Mouse (Mus musculus): ENCODE results near the gene Ggnbp2. TPM values are rescaled to one million over a fixed set of nuclear protein-coding genes. Genes with fewer than 3 reads are reported as not detected.
"Not testable (repeated sequence)": the region's sequence is repeated elsewhere in the genome, so short reads cannot be mapped to it uniquely, and the experiment has no call there.

Ggnbp2 gene
- polyA plus RNA-seq, 1 experiment from 2014 or later: 55.7 TPM

DNA sequence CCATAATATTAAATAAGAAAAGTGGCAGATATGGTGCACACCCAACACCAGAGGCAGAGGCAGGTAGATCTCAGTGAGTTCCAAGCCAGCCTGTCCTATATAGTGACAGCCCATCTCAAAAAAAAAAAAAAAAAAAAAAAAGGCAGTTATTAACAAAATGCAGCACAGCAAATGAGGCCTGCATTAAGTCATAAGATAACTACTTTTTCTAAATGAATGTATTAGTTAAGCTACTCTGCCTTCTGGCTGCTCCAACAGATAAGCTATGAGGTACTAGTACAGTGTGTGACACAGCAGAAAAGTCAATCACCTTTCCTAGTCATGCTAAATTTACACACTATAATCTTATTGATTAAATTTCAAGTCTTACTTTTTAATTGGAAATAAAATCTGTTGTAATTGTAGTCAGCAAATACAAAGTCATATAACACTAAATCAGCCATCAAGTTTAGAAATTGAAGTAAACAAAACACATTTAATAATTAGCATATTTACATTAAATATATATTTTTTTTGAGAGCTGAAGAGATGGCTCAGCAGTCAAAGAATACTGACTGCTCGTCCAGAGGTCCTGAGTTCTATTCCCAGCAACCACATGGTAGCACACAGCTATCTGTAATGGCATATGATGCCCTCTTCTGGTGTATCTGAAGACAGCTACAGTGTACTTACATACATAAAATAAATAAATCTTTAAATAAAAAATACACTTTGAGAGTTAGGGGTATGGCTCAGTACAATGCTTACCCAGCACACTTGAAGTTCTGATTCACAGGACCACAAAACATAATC, 2.6 kb upstream of the Ggnbp2 start:
- Histone ChIP-seq H3K27ac (replicated peaks) (no peak overlapping the region), H3K27me3 (ENCODE audit: low read depth, poor library complexity, severe bottlenecking) (no peaks in the 10 kb centered on the region), H3K4me1 (peaks cover 23% of the 10 kb centered on the region), H3K36me3 (peaks cover 22% of the 10 kb centered on the region), H3K4me3 (no peak overlapping the region), H3K9me3 (replicated peaks) (no peaks in the 10 kb centered on the region)
- DNase-seq (ENCODE audit: low spot score): no peak
- 76% methylated on average over 1 of the region's 1 CpGs for WGBS

- Histone ChIP-seq H3K4me1 (peaks cover 39% of the 10 kb centered on the region), H3K27me3 (ENCODE audit: low read depth, poor library complexity, severe bottlenecking) (no peaks in the 10 kb centered on the region), H3K9me3 (replicated peaks) (no peaks in the 10 kb centered on the region), H3K4me3 (peak overlapping the region; percentile 98), H3K36me3 (peaks cover 6% of the 10 kb centered on the region), H3K27ac (replicated peaks) (peak overlapping the region; percentile 98)
- no peak for DNase-seq (ENCODE audit: low spot score)
- WGBS: 86% methylated on average over 4 of the region's 4 CpGs
These were observed 992 bp upstream of the Ggnbp2 start for GRCm38 (mm10) chr11:84871548-84872069.

- H3K4me1 ChIP-seq: peaks cover 40% of the 10 kb centered on the region
- H3K27ac ChIP-seq (replicated peaks): peak overlapping the region; percentile 98
- H3K9me3 ChIP-seq (replicated peaks): no peaks in the 10 kb centered on the region
- WGBS: 1% methylated on average over 10 of the region's 10 CpGs
- H3K27me3 ChIP-seq (ENCODE audit: low read depth, poor library complexity, severe bottlenecking): no peaks in the 10 kb centered on the region
- H3K4me3 ChIP-seq: peak overlapping the region; percentile 98
- no peak for DNase-seq (ENCODE audit: low spot score)
- peaks cover under 1% of the 10 kb centered on the region; the same call in 1 of the 2 replicates for H3K36me3 ChIP-seq
These were observed 429 bp upstream of the Ggnbp2 start for GRCm38 (mm10) chr11:84871046-84871445.

DNA sequence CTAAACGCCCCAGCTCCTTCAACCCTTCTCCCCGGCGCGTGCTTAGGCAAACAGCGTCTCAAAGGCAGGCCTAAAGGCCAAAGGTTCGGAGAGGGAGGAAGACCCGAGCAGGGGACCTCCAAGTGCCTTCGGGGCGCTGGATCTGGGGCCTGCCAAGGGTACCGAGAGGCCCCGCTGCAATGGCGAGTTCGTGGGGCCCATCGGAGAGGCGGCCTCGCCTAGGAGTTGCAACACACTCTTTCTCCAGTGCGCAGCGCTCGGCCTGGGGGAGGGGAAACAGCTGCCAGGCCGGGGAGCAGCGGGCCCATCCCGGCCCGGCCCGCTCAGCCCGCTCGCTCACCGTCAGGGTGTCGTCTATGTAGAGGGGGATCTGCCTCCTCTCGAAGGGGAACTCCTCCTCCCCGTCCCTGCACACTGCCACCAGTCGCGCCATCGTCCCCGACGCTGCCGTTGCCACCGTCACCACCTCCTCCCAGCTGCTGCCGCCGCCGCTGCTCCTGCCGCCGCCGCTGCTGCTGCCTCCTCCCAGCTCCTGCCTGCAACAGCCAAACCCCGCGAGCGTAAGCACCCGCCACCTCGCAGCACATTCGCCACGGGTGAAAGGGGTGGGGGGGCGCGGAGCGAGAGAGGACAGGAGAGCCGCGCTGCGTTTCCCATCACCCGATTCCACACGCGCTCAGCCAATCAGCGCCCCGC, 932 bp downstream of the Ggnbp2 start:
- Histone ChIP-seq H3K36me3 (peaks cover 4% of the 10 kb centered on the region; the same call in 1 of the 2 replicates), H3K4me3 (peak overlapping the region; percentile 98), H3K4me1 (peaks cover 40% of the 10 kb centered on the region), H3K27ac (replicated peaks) (peak overlapping the region; percentile 98), H3K9me3 (replicated peaks) (no peaks in the 10 kb centered on the region), H3K27me3 (ENCODE audit: low read depth, poor library complexity, severe bottlenecking) (no peaks in the 10 kb centered on the region)
- peak; percentile 98 for DNase-seq (ENCODE audit: low spot score)
- under 1% methylated on average over 59 of the region's 61 CpGs for WGBS

DNA sequence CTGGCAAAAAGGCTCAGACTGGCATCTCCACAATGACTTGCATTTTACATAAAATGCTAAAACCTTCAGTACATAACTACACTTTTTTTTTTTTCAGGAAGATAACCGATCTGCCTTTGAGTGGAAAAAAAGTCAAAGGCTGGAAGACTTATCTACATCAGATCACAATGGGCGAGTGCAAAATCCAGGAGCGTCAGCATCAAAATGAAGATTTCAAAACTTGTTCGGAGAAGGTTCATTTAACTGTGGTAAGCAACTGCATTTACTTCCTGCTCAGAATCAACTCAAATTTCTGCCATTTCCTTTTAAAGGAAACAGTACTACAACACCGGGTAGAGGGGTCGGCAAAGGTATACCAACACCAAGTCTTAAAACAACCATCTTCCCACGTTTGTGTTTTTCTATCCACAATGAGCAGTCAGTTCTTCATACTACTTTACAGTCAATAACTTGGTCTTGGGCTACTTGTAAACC, 1.8 kb downstream of the Ggnbp2 start:
- Histone ChIP-seq H3K4me1 (peaks cover 40% of the 10 kb centered on the region), H3K9me3 (replicated peaks) (no peaks in the 10 kb centered on the region), H3K4me3 (peak overlapping the region; percentile 98), H3K27me3 (ENCODE audit: low read depth, poor library complexity, severe bottlenecking) (no peaks in the 10 kb centered on the region), H3K27ac (replicated peaks) (peak overlapping the region; percentile 98), H3K36me3 (peaks cover 4% of the 10 kb centered on the region; the same call in 1 of the 2 replicates)
- 19% methylated on average over 7 of the region's 7 CpGs for WGBS
- DNase-seq (ENCODE audit: low spot score): no peak

DNA sequence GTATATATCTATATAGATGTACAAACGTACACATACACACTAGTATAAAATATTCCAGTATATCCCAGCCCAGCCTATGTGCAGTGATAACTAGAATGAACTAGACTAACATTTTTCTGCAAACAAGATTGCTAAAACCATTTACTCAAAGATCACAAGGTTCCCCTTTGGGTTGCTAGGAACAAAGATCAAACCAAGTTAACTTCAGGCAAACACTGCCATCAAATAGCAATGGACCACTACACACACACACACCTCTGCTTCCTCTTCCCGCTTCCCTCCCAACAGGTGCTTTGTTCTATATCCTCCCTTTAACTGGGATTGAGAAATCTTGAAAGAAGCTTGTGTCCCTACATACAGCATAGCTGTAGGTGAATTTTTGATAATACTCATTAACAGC, 3.0 kb downstream of the Ggnbp2 start:
- no peak overlapping the region for H3K27ac ChIP-seq (replicated peaks)
- H3K27me3 ChIP-seq (ENCODE audit: low read depth, poor library complexity, severe bottlenecking): no peaks in the 10 kb centered on the region
- H3K4me3 ChIP-seq: no peak overlapping the region
- WGBS: 95% methylated on average over 2 of the region's 2 CpGs
- peaks cover 10% of the 10 kb centered on the region; the same call in 1 of the 2 replicates for H3K36me3 ChIP-seq
- DNase-seq (ENCODE audit: low spot score): no peak
- H3K4me1 ChIP-seq: peaks cover 40% of the 10 kb centered on the region
- H3K9me3 ChIP-seq (replicated peaks): no peaks in the 10 kb centered on the region

- no peaks in the 10 kb centered on the region for H3K9me3 ChIP-seq (replicated peaks)
- 81% methylated on average over 2 of the region's 2 CpGs for WGBS
- DNase-seq (ENCODE audit: low spot score): no peak
These were observed 5.3 kb downstream of the Ggnbp2 start for GRCm38 (mm10) chr11:84865268-84865667.

DNA sequence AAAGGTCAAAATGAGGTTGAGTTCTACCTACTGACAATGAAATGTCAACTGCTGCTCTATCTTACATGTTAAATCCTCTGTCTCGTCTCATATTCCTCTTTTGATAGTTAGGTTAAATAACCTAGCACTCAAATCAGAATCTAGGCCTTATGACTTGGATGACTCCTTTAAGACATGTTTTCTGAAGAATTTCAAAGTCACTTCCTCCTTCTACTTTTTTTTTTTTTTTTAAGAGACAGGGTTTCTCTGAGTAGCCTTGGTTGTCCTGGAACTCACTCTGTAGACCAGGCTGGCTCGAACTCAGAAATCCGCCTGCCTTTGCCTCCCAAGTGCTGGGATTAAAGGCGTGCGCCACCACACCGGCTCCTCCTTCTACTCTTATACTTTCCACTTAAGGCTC, 15.3 kb downstream of the Ggnbp2 start:
- Histone ChIP-seq H3K27ac (replicated peaks) (no peak overlapping the region), H3K27me3 (ENCODE audit: low read depth, poor library complexity, severe bottlenecking) (no peaks in the 10 kb centered on the region), H3K9me3 (replicated peaks) (no peaks in the 10 kb centered on the region), H3K4me1 (no peaks in the 10 kb centered on the region), H3K36me3 (peaks cover 92% of the 10 kb centered on the region), H3K4me3 (no peak overlapping the region)
- no peak for DNase-seq (ENCODE audit: low spot score)
- WGBS: 97% methylated on average over 6 of the region's 6 CpGs

More at GRCm38 (mm10) chr11:84865268-84865667, 5.3 kb downstream of the Ggnbp2 start:
- Histone ChIP-seq H3K27ac (replicated peaks) (no peak overlapping the region), H3K36me3 (peaks cover 28% of the 10 kb centered on the region), H3K27me3 (ENCODE audit: low read depth, poor library complexity, severe bottlenecking) (no peaks in the 10 kb centered on the region), H3K4me3 (no peak overlapping the region), H3K4me1 (peaks cover 31% of the 10 kb centered on the region)

- DNase-seq (ENCODE audit: low spot score): no peak
- Histone ChIP-seq H3K27me3 (ENCODE audit: low read depth, poor library complexity, severe bottlenecking) (no peaks in the 10 kb centered on the region), H3K4me1 (no peaks in the 10 kb centered on the region), H3K36me3 (peaks cover 84% of the 10 kb centered on the region), H3K27ac (replicated peaks) (no peak overlapping the region), H3K4me3 (no peak overlapping the region), H3K9me3 (replicated peaks) (no peaks in the 10 kb centered on the region)
- 89% methylated on average over 7 of the region's 7 CpGs for WGBS
These were observed 23.0 kb downstream of the Ggnbp2 start for GRCm38 (mm10) chr11:84847475-84848090.

DNA sequence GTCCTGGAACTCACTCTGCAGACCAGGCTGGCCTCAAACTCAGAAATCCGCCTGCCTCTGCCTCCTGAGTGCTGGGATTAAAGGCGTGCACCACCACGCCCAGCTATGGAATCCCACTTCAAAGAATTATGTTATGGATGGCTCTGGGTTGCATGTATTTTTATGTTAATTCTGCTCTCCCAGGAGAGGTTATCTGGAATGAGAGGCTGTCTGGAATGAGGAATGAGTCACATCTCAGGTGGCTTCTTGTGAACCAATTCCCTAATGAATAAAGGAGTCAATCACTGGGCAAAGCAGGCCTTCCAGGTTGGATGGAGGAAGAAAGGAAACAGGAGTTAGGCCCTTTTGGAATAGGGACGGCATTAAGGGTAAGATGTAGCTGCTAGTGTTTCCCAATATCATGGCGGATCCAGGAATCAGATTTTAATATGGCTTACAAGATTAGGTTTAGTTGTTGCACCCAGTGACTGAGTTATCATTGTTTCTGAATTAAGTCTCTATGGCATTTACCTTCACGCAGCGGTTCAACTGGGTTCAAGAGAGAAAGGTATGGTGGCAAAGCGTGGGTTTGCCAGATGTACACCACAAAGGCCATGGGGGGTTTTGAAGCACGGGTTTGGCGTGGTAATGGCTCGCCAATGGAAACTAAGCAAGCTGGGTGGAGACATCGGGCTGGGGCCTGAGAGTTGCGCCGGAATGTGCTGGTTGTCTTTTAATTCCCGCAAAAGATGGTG, 23.7 kb downstream of the Ggnbp2 start:
- DNase-seq (ENCODE audit: low spot score): no peak
- H3K9me3 ChIP-seq (replicated peaks): no peaks in the 10 kb centered on the region
- no peaks in the 10 kb centered on the region for H3K27me3 ChIP-seq (ENCODE audit: low read depth, poor library complexity, severe bottlenecking)
- peaks cover 84% of the 10 kb centered on the region for H3K36me3 ChIP-seq
- H3K4me1 ChIP-seq: no peaks in the 10 kb centered on the region
- no peak overlapping the region for H3K4me3 ChIP-seq
- no peak overlapping the region for H3K27ac ChIP-seq (replicated peaks)
- 96% methylated on average over 15 of the region's 15 CpGs for WGBS

DNA sequence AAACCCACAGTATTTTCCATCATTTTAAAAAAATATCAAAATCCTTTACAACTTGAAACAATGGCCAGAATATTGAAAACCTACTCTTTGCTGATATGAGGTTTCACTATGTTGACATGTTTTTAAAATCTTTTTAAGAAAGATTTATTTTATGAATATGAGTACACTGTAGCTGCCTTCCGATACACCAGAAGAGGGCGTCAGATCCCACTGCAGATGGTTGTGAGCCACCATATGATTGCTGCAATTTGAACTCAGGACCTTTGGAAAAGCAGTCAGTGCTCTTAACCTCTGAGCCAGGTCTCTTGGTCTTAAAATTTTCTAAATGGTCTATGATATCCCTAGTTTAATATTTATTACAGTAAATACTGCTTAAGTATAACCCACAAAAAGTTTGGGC, 31.3 kb downstream of the Ggnbp2 start:
- H3K9me3 ChIP-seq (replicated peaks): no peaks in the 10 kb centered on the region
- H3K4me1 ChIP-seq: no peaks in the 10 kb centered on the region
- WGBS: 87% methylated on average over 2 of the region's 2 CpGs
- H3K4me3 ChIP-seq: no peak overlapping the region
- H3K27ac ChIP-seq (replicated peaks): no peak overlapping the region
- peaks cover 97% of the 10 kb centered on the region for H3K36me3 ChIP-seq
- DNase-seq (ENCODE audit: low spot score): no peak
- no peaks in the 10 kb centered on the region for H3K27me3 ChIP-seq (ENCODE audit: low read depth, poor library complexity, severe bottlenecking)

DNA sequence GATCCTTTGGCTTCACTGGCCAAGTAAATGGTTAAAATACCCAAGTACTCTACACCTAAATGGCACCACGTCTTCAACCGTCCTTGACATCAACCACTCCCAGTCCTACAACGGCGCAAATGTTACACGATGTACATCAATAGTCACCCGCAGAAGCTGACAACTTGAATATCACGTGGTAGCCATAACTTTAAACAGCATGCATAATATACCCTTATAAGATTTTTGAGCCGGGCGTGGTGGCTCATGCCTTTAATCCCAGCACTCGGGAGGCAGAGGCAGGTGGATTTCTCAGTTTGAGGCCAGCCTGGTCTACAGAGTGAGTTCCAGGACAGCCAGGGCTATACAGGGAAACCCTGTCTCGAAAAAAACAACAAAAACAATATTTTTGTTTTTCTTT, 41.1 kb downstream of the Ggnbp2 start:
- peaks cover 43% of the 10 kb centered on the region for H3K36me3 ChIP-seq
- H3K27me3 ChIP-seq (ENCODE audit: low read depth, poor library complexity, severe bottlenecking); DNase-seq (ENCODE audit: low spot score); H3K9me3 ChIP-seq (replicated peaks): not testable (repeated sequence)
- H3K27ac ChIP-seq (replicated peaks): peak overlapping the region; percentile 81
- H3K4me1 ChIP-seq: peaks cover 21% of the 10 kb centered on the region
- H3K4me3 ChIP-seq: peak overlapping the region; percentile 85
- 79% methylated on average over 11 of the region's 11 CpGs for WGBS

All from midbrain, embryonic 10.5 days (tissue).